8 mouse cellular contexts compared by ENCODE assay signal in the genomic region with DNA sequence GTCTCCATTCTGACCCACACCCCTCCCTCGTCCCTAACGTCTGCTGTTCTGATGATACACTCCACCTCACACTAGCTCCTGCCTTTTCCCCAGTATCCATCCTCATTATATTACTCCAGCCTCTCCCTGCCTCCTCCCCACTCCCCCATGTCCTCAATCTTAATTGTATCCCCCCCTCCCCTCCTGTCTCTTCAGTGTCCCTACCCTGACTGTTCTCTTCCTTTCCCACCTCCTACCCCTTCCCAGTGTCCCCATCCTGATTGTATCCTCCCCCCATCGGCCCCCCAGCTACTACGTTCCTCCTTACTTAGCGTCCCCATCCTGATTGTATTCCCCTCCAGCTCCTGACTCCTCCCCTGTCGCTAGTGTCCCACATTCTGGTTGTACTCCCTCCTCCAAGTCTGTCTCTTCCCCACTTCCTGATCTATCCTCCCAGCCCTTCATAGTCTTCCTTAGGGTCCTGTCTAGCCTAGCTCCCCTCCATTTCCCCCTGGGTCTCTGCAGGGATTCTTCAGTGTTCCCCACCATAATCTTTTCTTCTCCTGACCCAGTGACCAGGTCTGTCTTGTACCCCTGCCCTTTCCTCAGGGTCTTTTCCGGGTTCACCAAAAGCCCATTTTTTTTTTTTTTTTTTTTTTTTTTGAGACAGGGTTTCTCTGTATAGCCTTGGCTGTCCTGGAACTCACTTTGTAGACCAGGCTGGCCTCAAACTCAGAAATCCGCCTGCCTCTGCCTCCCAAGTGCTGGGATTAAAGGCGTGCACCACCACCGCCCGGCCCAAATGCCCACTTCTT. TPM values are rescaled to one million over a fixed set of nuclear protein-coding genes. Genes with fewer than 3 reads are reported as not detected.
DNase-seq lines count a peak whose midpoint lies in the region; ATAC-seq and TF ChIP-seq lines count a peak whose summit lies in the region.

No protein-coding gene starts in this region.

- H3K9me3 ChIP-seq in intestine, embryonic 14.5 days (ENCODE audit: control insufficient read depth, low read length) = no peaks in the 10 kb centered on the region
- H3K9me3 ChIP-seq in neural tube, embryonic 12.5 days = no peaks in the 10 kb centered on the region

- DNase-seq in adrenal gland, adult (ENCODE audit: inconsistent age in 2 of 2, low spot score in 1 of 2) = peak; percentile 42 to 82
- no peak for DNase-seq in adrenal gland, adult 2 months
- no peak for DNase-seq in spleen, adult 2 months (ENCODE audit: low read depth in 1 of 2, low spot score in 2 of 2)
- DNase-seq in spleen, adult 18-20 months = no peak
- no peak for DNase-seq in intestine, embryonic 14.5 days (ENCODE audit: low spot score)
- no peak for DNase-seq in urinary bladder, postnatal 14 days (ENCODE audit: low spot score)
- DNase-seq in gastrocnemius, postnatal 10 days = no peak

- 55% methylated on average over 11 of the region's 11 CpGs for WGBS in spleen, adult 2 months
- WGBS in intestine, embryonic 14.5 days = 41% methylated on average over 10 of the region's 11 CpGs
- 46% methylated on average over 11 of the region's 11 CpGs for WGBS in neural tube, embryonic 12.5 days

- H3K27ac ChIP-seq in spleen, adult 2 months (ENCODE audit: insufficient read depth, low read length) = peak overlapping the region; percentile 25; the same call in 1 of the 2 replicates
- no peak overlapping the region for H3K27ac ChIP-seq in intestine, embryonic 14.5 days (ENCODE audit: low read depth)
- H3K27ac ChIP-seq in neural tube, embryonic 12.5 days = no peak overlapping the region

- H3K4me3 ChIP-seq in spleen, adult 2 months (ENCODE audit: extremely low read depth, insufficient read depth, insufficient read length) = peak overlapping the region; percentile 68; the same call in 1 of the 2 replicates
- H3K4me3 ChIP-seq in intestine, embryonic 14.5 days (ENCODE audit: low read depth, low read length) = peak overlapping the region; percentile 63
- peak overlapping the region; percentile 79 for H3K4me3 ChIP-seq in neural tube, embryonic 12.5 days

- peak; percentile 40 for ATAC-seq in intestine, embryonic 14.5 days (replicated peaks; ENCODE audit: low FRiP score, low TSS enrichment, low read depth)
- ATAC-seq in neural tube, embryonic 12.5 days (ENCODE audit: low FRiP score, low read depth) = peak; percentile 77

- no peaks in the 10 kb centered on the region; the same call in 1 of the 2 replicates for H3K4me1 ChIP-seq in spleen, adult 2 months (ENCODE audit: control insufficient read depth, insufficient read depth, insufficient read length)
- no peaks in the 10 kb centered on the region for H3K4me1 ChIP-seq in intestine, embryonic 14.5 days (replicated peaks; ENCODE audit: control insufficient read depth, insufficient read depth, low read length)
- H3K4me1 ChIP-seq in neural tube, embryonic 12.5 days = peaks cover 20% of the 10 kb centered on the region

- H3K36me3 ChIP-seq in spleen, adult 2 months (ENCODE audit: control insufficient read depth, insufficient read depth, low read length) = no peaks in the 10 kb centered on the region
- no peaks in the 10 kb centered on the region for H3K36me3 ChIP-seq in intestine, embryonic 14.5 days (ENCODE audit: control insufficient read depth, insufficient read depth, low read length)
- H3K36me3 ChIP-seq in neural tube, embryonic 12.5 days = no peaks in the 10 kb centered on the region

- TF ChIP-seq POLR2A in spleen, adult 2 months (IDR thresholded peaks at IDR 0.05; ENCODE audit: low read depth, low read length) = no peak

- TF ChIP-seq CTCF in spleen, adult 2 months (IDR thresholded peaks at IDR 0.05; ENCODE audit: extremely low read depth, insufficient read depth, insufficient read length, insufficient replicate concordance) = no peak

- H3K9ac ChIP-seq in intestine, embryonic 14.5 days (ENCODE audit: low read length) = peak overlapping the region; percentile 66; the same call in 1 of the 2 replicates
- peak overlapping the region; percentile 90 for H3K9ac ChIP-seq in neural tube, embryonic 12.5 days

- H3K4me2 ChIP-seq in intestine, embryonic 14.5 days (ENCODE audit: low read length) = peak overlapping the region; percentile 81
- H3K4me2 ChIP-seq in neural tube, embryonic 12.5 days (replicated peaks) = peak overlapping the region; percentile 82

- H3K27me3 ChIP-seq in spleen, adult 2 months (ENCODE audit: control insufficient read depth, insufficient read depth, low read length) = no peaks in the 10 kb centered on the region
- no peaks in the 10 kb centered on the region for H3K27me3 ChIP-seq in intestine, embryonic 14.5 days (replicated peaks; ENCODE audit: control insufficient read depth, insufficient read depth, low read length)
- H3K27me3 ChIP-seq in neural tube, embryonic 12.5 days (replicated peaks) = no peaks in the 10 kb centered on the region

RNA-seq across cellular contexts. Expression of gene Plekhb2, which starts 0.8 kb away (rescaled TPM):
- total RNA-seq in adrenal gland, adult 2 months (2021) = 100 to 1,000 TPM; 187 to 193 TPM
- 80.8 and 115 TPM in 2 replicates for polyA plus RNA-seq in adrenal gland, adult 2 months (2012; rRNA removed)
- polyA plus RNA-seq in spleen, adult 2 months (2012; rRNA removed) = 25.0 and 27.1 TPM in 2 replicates
- 47.5 and 56.1 TPM in 2 replicates for polyA plus RNA-seq in intestine, embryonic 14.5 days (2014; fragmentation: Nextera tagmentation; extraction: Ambion mirVana)
- polyA plus RNA-seq in neural tube, embryonic 12.5 days (2016; fragmentation: Nextera tagmentation; extraction: Ambion mirVana) = 61.9 and 62.3 TPM in 2 replicates
- 10 to 100 TPM; 16.5 to 17.1 TPM for total RNA-seq in gastrocnemius, postnatal 10 days (2021)

RNA-seq across cellular contexts. Expression of gene Fam168b, which starts 7.7 kb away (rescaled TPM):
- total RNA-seq in adrenal gland, adult 2 months (2021) = 100 to 1,000 TPM; 113 to 203 TPM
- polyA plus RNA-seq in adrenal gland, adult 2 months (2012; rRNA removed) = 359 and 507 TPM in 2 replicates
- 351 and 558 TPM in 2 replicates for polyA plus RNA-seq in spleen, adult 2 months (2012; rRNA removed)
- polyA plus RNA-seq in intestine, embryonic 14.5 days (2014; fragmentation: Nextera tagmentation; extraction: Ambion mirVana) = 68.0 and 68.6 TPM in 2 replicates
- polyA plus RNA-seq in neural tube, embryonic 12.5 days (2016; fragmentation: Nextera tagmentation; extraction: Ambion mirVana) = 157 and 174 TPM in 2 replicates
- total RNA-seq in gastrocnemius, postnatal 10 days (2021) = 10 to 100 TPM; 54.3 to 63.7 TPM

Comparison
In these comparisons a context has a peak if more than half of its experiments do, and no peak if none do; other contexts are left out.
1. DNase-seq: peak in adrenal gland, adult (2 of 2); none in adrenal gland, adult 2 months (single experiment), spleen, adult 2 months (0 of 2), spleen, adult 18-20 months (0 of 2), intestine, embryonic 14.5 days (single experiment), urinary bladder, postnatal 14 days (single experiment) and gastrocnemius, postnatal 10 days (single experiment).
2. Peak in every context shown above with its lines, with median percentiles within 50 percentile points of each other: H3K4me3 ChIP-seq.